Mouse (Mus musculus) layer of hippocampus, postnatal 25 days (tissue): ENCODE measurements around the gene Ppara. TPM values are rescaled to one million over a fixed set of nuclear protein-coding genes. Genes with fewer than 3 reads are reported as not detected.

Experiments
- DNase-seq, 2 experiments: peaks; one replicate each; pipeline ENCODE4 v3.0.0; 2022; ENCODE audit warnings: mixed read lengths in 2 of 2, low spot score in 1 of 2; ENCODE audit errors: extremely low spot score in 1 of 2
- total RNA-seq, 2 experiments: library from RNA; stranded (reverse); gene quantifications; 2 replicates each; pipeline ENCODE4 v1.2.3; 2021

Gene Ppara
- total RNA-seq, result 1 to 10 TPM; 3.1 to 3.3 TPM

DNA sequence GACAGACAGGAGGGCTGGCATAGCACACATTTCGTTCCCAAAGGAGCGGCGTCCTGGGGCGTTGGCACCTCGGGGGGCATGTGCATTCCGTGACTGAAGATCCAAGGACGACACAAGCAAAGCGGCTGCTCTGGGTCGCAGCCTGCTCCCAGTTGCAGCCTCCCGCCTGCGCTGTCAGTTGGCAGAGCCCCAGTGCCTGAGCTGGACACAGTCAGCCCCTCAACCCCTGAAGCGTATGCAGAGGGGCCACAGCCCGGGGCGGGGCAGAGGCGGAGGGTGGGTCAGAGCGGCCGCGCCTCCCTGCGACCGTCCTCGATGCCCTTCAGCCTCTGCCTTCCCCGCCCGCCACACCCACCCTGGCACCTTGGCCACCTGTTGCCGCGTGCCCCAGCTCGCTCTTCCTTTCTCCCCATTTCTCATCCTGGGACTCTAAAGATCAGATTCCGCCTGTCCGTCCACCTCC, at the start of gene Ppara:
Ppara (plus strand) TSS at position 413 of the 463 bp plus-strand sequence.
- DNase-seq, result no peak

DNA sequence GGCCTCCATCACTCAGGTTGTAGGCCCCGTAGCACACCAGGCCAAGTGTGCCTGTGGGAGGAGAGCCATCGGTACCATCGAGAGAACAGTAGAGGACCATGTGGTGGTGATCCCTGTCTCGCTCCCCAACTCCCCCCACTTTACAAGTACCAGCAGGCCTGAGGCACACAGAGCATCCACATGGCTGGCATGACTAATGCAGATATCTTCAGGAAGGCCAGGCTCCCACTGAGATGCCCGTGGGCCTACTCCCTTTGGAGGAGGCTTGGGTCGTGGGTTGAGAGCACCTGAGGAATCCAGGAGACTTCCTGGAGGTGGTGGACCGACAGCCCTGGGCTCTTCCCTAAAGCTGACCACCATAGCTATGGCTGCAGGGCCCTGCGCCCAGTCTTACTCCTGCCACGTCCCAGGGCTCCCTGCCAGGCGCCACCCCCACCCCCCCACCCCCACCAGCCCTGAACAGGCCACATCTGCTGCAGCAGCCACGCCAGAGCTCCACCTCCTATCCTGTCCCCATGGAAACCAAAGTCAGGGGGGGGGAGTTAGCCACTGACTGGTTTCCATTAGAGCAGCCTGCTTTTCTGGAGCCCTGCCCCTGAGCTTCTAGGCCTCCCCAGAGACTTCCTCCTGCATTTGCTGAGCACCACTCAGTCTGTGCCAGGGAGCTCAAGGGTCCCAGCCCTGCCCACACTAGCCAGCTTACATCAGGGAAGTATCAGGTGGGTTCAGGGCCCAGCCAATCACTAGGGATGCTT, 48.0 kb upstream of the Ppara start:
- DNase-seq, result no peak

DNA sequence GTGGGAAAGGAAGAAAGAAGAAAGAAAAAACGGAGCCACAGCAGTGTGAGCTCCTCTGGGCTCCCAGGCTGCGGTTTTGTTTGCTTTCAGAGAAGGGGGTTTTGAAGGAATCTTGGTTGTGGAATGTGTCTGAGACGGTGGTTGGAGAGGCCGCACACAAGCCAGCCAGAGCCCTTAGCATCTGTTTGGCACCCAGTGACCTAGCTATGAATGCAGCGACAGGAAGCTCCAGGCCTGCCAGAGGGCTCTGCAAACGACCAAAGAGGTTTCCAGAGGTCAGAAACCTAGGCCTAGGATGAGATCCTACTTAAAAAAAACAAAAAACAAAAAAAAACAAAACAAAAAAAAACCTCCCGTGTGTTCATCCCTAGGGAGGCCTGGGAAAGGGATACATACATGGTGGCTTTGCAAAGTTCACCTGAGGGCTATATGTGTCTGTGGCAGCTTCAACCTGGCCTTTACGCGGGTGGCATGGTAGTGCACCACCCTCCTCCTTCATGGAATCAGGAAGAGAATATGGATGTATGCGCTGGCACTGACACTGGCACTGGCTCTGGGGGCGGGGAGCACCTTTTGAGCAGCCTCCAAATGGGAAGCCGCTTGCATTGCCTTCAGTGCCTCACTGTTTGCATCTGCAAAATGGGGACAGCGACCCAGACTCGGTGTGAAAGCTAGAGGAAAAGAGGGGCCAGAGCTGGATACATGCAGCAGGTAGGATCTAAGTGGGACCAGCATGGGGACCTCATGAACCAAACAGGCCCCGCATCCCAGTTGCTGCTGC, 47.0 kb upstream of the Ppara start:
- no peak for DNase-seq

DNA sequence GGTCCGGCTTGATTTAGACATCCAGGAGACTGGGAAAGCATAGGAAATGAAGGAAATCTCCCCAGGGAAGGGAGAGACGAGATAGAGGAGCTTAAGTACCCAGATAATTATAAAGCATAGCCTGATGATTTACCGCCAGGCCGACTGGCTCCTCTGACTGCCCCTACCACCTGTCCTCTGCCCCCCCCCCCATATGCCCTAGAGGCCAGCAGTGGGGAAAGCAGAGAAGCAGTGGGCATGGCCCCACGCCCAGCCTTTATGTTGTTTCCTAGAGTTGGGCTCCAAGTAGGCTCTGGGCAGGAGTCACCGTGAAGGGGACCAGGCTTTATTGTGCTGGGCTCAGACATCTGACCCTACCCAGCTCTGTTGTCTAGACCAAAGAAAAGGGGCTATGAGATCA, 46.0 kb upstream of the Ppara start:
- DNase-seq, result no peak

DNA sequence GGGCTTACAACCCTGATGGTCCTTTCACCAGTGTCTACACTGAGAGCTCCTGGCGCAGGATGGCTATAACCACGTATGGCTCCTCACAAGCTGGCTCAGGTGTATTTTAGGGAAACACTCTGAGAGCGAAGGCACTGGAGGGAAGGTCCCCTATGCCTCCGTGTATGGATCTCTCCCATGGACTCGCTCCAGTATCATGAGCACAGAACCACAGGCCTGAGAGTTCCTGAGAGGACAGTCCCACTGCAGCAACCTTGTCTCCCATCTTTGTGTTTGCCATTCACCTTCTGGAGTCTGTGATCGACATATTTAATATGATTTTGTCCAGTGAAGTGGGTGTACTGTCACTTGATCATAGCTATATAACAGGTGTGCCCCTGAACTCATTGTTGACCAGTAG, 45.3 kb upstream of the Ppara start:
- no peak for DNase-seq

DNA sequence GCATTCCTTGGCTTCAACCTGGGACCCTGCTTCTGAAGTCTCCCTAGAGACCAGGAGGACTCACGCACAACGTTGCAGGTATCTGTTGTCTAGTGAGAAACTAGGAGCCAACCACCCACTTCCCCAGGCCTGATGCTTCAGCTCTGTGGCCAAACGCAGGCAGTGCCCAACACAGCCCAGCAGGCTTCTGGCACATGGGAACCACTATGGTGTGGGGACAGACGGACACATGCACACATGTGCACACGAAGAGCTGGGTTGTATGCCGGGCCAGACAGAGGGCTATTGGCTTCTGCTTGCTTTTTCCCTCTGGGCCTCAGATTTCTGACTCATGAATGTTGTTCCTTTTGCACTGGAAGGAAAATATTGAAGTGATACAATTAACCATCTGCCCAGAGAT, 44.7 kb upstream of the Ppara start:
- no peak for DNase-seq

DNA sequence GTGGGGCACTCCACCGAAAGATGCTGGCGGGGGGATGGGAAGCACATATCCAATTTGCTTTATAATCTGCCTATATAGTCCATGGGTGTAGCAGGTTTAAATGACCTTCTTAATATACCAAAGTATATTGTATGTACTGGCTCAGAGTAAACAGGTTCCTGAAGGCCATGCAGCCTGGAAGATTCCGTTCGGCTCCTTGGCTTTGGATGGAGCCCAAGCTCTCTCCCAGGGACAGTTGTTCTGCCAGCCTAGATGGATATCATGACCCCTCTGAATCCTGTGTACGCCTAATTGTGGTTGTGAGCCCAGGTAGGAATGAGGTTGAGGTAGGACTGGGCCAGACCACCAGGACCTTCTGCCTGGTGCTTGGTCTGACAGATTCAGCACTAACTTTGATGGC, 43.9 kb upstream of the Ppara start:
- no peak for DNase-seq

DNA sequence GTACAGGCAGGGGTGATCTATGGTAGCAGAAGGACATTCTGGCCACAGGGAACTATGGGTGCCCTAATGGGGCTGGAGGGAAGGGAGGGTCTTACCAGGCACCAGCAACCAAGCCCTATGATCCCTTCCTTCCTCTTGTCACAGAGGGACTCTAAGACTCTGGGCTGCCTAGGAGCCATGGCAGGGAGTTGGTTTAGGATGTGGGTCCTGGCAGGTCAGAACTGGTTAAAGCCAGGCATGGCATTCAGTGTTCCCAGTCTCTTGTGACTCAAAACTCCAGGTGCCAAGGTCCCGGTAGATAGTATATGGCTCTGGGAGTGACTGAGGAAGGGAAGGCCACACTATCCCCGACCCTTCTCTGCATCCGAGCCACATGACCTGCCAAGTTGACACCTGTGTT, 41.7 kb upstream of the Ppara start:
- DNase-seq, result no peak

DNA sequence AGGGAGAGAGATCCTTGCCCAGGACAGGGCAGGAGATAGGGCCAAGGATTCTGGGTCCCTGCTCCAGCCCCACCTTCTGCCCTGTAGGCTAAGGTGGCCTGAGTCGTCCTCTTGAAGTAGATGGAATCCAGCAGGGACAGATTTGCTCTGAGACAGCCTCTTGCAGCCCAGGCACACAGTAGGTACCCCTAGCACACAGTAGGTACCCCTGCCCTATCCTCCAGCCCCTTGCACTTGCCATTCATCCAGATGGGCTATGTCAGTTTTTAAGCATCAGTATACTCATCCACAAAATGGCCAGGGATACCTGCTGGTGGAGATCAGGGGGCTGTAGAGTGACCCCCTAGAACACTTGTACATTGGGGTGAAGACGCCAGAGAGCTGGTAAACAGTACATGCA, 41.0 kb upstream of the Ppara start:
- no peak for DNase-seq

DNA sequence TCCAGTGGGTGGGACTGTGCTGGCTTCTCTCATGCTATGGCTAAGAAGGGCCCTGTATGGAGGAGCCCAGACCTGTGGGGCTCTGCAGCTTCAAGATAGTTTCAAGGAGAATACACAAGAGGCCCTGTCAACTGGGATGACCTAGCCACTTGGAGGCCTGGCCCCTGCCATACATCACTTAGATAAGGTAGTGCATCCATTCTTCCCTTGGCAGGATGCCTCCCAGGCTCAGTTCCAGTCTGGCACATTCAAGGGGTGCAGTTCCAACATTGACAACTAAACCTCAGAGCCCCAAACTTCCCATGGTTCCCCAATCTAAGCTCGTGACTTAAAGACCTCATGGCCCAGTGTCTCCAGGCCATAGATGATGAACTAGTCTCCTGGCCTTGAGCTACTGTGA, 40.4 kb upstream of the Ppara start:
- DNase-seq, result no peak

DNA sequence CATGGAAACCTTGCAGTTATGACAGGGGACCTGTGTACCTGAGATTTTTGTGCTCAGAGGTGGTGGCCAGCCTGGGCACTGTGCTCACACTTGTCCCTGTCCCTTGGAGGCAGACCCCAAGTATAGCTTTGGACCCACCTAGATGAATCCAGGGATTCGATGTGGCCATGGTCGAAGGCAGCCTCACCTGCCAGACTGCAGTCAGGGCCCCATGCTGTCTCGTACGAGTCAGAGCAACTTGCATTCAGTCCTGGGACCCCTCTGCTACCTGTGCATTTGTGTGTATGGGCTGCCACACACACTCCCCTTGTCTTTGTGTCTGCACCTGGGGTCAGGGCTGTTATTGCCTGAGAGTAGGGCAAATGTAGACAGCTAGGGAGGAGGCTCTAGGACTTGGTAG, 39.5 kb upstream of the Ppara start:
- no peak for DNase-seq

DNA sequence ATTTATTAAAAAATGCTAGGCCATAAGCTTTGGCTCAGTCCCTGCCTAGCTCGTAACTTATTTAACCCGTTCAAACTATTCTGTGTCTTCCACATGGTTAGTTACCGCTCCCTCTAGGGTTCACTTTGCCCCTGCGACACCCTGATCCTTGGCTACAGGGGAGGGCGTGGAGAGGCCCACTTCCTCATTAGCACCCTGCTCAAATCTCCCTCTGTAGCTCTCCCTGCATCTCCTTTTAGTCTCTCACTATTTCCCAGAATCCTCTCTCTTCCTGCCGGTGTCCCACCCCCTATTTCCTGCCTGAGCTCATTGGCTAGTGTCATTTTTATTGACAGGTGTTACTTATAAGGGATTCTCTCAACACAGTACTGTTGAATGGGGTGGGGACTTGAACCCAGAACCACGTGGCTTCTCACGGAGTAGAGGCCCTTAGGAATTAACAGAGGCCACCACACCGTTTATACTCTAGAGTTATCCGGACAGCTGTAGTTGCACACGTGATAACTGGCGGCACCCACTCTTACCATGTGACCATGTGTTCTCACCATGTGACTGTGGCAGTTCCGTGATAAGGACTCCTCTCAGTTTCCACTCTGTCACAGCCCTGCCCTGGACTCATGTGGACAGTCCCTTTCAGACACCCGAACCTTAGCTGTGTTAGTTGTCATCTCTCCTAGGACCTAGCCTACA, 36.3 kb upstream of the Ppara start:
- DNase-seq, result no peak

DNA sequence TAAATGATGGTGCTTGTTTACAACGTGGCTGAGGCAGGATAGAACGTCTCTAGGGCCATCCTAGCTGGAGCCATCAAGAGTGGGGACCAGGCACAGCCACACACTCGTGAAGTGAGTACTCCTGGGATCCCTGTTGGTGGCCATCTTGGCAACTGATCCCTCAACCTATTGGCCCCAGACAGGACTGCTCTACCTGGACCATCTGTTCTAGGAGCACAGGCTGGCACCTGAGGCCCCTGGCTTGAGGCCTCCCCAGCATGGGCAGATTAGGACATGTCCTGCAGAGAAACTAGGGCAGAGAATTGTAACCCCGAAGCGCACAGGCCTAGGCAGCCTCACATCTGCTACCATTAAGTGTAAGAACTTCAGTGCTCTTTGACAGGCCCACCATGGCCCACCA, 35.3 kb upstream of the Ppara start:
- no peak for DNase-seq

DNA sequence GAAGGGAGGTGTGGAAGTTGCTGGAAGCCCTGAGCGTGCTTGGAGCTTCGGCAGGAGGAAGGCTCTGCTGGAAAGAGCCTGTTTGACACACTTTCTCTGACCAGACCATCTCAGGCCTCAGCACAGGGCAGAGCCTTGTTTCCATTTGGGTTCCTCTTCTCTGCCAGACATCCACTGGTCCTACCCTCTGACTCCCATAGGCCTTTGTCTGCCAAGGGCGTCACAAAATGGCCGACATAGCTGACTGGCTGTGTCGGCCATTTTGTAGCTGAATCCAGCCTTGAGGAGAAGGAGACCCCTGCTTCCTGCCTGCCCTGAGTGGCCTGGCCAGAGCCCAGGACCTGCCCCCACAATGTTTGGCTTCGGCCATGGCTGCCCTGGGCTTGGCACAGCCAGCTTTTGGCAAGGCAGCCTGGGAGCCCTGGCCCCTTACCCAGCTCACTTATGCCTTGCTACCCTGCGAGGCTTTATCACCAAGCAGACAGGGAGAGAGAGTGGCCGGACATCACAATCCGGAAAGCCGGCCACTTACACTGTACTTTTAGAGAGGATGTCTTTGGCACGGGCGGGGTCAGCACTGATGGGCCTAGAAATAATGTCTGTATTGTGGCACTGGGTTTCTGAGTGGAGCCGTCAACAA, 34.8 kb upstream of the Ppara start:
- no peak for DNase-seq

DNA sequence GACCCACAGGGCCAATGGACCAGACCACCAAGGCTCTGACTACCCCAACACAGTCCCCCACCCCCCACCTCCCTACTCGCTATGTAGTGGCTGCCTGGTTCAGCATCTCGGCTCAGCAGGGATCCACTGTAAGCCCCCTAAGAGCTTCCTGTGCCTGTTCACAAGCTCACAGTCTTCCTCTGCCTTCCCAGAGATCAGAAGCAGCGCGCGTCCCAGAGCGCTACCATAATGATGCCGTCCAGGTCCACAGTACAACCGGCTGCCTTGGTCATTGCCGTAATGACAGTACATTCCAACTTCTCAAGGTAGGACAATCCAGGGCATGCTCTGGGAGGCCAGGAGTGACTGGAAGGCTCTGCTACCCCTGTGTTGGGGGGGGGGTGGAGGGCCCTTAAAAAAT, 34.1 kb upstream of the Ppara start:
- no peak for DNase-seq

DNA sequence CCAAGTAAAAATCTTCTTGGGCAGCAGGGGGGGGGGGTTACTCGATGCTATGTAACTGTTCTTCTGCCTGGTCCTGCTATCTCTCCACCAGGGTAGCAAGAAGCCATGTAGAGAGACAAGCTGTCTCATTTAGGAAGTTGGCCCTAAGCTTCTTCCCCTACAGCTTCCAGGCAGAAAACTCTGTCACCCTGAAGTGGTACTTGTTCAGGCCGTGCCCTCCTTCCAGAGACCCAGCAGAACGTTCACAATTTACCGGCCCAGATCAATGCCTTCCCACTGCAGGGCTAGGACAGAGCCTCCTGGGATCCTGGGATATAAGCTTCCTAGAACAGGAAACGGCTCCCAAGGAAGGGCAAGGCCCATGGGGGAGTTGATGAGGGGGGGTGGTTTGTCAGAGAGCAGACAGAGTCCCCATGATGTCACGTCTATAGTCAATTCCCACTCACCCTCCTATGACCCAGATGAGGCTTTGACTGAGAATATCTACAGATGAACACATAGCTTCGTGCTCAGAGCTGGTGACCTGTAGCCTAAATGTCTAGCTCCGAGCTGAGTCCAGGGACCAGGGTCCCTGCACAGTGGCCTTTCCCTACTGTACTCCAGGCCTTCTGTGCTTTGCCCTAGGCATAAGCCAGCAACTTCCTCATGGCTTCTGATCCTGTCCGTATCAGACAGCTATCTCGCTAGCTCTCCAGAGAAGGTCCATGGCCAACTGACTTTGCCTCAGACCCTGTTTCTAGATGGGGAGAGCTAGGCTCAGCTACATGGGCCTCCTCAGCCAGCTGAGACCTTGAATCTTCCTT, 33.5 kb upstream of the Ppara start:
- no peak for DNase-seq

DNA sequence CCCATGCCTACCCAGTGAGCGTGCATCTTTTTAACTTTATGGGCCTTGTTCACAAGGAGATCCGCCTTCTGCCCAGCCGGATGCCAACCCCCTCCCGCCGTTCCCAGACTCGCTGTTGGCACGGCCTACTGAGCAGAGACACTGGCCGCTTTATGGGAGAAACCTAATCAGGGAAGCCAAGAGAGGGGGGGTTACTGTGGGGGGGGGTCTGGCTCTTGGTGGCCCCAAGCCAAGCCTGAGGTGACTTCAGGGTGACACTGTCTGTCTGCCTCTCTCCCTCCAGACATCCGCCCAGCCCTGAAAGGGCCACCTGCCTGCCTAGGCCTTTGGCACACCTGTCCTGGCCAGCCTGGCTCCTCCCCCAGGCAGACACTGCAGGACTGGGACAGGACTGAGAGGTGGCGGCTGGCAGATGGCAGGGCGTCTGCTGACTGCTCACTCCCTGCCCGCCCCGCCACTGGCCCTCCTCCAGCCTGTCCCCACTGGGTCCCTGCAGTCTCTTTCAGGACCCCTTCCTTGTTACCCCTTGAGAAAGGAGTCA, 32.3 kb upstream of the Ppara start:
- peak in 1 of 2 experiments; percentile 31 for DNase-seq

DNA sequence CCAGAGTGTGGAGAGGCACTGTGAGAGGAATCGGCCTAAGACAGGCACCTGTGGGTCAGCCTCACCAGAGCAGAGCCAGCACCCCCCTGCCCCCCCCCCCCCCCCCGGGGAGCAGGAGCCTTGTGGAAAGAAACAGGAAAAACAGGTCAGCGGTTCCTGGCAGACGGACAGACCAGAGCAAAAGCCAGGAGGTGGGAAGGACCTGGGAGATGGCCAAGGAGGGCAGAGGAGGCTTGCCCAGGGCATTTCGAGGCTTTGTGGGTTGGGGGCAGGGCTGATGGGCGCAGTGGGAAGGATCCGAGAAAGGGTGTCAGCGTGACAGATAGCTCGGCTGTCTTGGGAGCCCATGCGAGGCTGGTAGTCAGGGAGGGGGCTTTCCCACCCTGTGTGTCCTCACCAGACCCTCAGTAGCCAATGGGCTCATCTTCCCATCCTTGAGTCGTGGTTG, 31.6 kb upstream of the Ppara start:
- no peak for DNase-seq

DNA sequence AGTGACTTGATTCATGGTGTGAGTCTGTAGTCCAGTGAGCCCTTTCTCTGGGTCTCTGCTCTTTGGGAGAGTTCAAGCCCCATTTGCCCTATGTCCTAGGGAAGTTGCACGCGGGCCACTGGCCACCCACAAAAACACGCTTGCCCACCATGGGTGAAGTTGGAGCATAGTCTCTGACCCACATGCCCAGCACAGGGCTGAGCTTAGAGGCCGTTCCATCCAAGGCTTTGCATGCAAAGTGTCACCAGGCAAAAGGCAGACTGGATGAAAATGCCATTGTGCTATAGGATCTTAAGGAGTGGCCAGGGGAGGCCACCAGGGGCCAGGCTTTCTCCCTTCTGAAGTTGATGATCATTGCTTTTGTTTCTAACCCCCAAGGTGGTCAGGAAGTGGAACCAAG, 30.9 kb upstream of the Ppara start:
- DNase-seq, result no peak
